Mouse (Mus musculus): Measurements from ENCODE around the gene Igfbp5. TPM values are rescaled to one million over a fixed set of nuclear protein-coding genes. Genes with fewer than 3 reads are reported as not detected.

Igfbp5 gene
- total RNA-seq, 1 experiment = 2.1 TPM

GRCm38 (mm10) chr1:72871337-72871696 is 3.4 kb downstream of the Igfbp5 start:
- Histone ChIP-seq H3K27ac (ENCODE audit: insufficient read depth, low read depth, low read length, poor library complexity, severe bottlenecking) (no peak overlapping the region), H3K9ac (ENCODE audit: insufficient read depth, low read depth, low read length, poor library complexity, severe bottlenecking) (no peak overlapping the region), H3K4me3 (ENCODE audit: insufficient read depth in 1 of 2, low read depth in 1 of 2, low read length in 2 of 2, poor library complexity in 1 of 2, severe bottlenecking in 1 of 2) (peak overlapping the region; percentile 31 to 61; a peak in 3 of 4 replicates), H3K4me1 (ENCODE audit: control insufficient read depth in 2 of 2, insufficient read depth in 2 of 2, low read length in 2 of 2, poor library complexity in 1 of 2) (no peaks in the 10 kb centered on the region; a peak in 2 of 4 replicates), H3K9me3 (ENCODE audit: control insufficient read depth, insufficient read depth, low read depth, low read length) (no peaks in the 10 kb centered on the region), H3K36me3 (ENCODE audit: control insufficient read depth, insufficient read depth, low read length, poor library complexity, severe bottlenecking) (no peaks in the 10 kb centered on the region)
- no peak for TF ChIP-seq ZNF384 (IDR thresholded peaks at IDR 0.05; ENCODE audit: low read depth, low read length)
- no peak for TF ChIP-seq HCFC1 (IDR thresholded peaks at IDR 0.05; ENCODE audit: borderline replicate concordance, insufficient read depth, low read length)
- no peak for TF ChIP-seq CHD2 (IDR thresholded peaks at IDR 0.05; ENCODE audit: low read depth, low read length)
- no peak for TF ChIP-seq MAFK (IDR thresholded peaks at IDR 0.05; ENCODE audit: insufficient read depth, low read depth, low read length)
- no peak for TF ChIP-seq ZC3H11A (IDR thresholded peaks at IDR 0.05; ENCODE audit: borderline replicate concordance, low read depth, low read length)
- in situ Hi-C loops (cut with MboI; ENCODE audit: low sequenced_read_pairs in 2 of 2, unreplicated experiment in 2 of 2) = loop anchor here in 1 of 2 experiments (10.0 kb wide), 1 partner anchor 953 kb away; no protein-coding TSS in a partner anchor
- DNase-seq (ENCODE audit: low read depth, low spot score) = no peak

GRCm38 (mm10) chr1:72870615-72871336 is 3.9 kb downstream of the Igfbp5 start:
- Histone ChIP-seq H3K9ac (ENCODE audit: insufficient read depth, low read depth, low read length, poor library complexity, severe bottlenecking) (no peak overlapping the region), H3K4me1 (ENCODE audit: control insufficient read depth in 2 of 2, insufficient read depth in 2 of 2, low read length in 2 of 2, poor library complexity in 1 of 2) (no peaks in the 10 kb centered on the region; a peak in 2 of 4 replicates), H3K36me3 (ENCODE audit: control insufficient read depth, insufficient read depth, low read length, poor library complexity, severe bottlenecking) (no peaks in the 10 kb centered on the region), H3K4me3 (ENCODE audit: insufficient read depth in 1 of 2, low read depth in 1 of 2, low read length in 2 of 2, poor library complexity in 1 of 2, severe bottlenecking in 1 of 2) (peak overlapping the region; percentile 51 to 61), H3K9me3 (ENCODE audit: control insufficient read depth, insufficient read depth, low read depth, low read length) (no peaks in the 10 kb centered on the region), H3K27ac (ENCODE audit: insufficient read depth, low read depth, low read length, poor library complexity, severe bottlenecking) (no peak overlapping the region)
- in situ Hi-C loops (cut with MboI; ENCODE audit: low sequenced_read_pairs in 2 of 2, unreplicated experiment in 2 of 2) = loop anchor here in 1 of 2 experiments (10.0 kb wide), 1 partner anchor 954 kb away; no protein-coding TSS in a partner anchor
- DNase-seq (ENCODE audit: low read depth, low spot score) = no peak
- TF ChIP-seq ZNF384 (IDR thresholded peaks at IDR 0.05; ENCODE audit: low read depth, low read length) (no peak), MAFK (IDR thresholded peaks at IDR 0.05; ENCODE audit: insufficient read depth, low read depth, low read length) (no peak), ZC3H11A (IDR thresholded peaks at IDR 0.05; ENCODE audit: borderline replicate concordance, low read depth, low read length) (no peak), HCFC1 (IDR thresholded peaks at IDR 0.05; ENCODE audit: borderline replicate concordance, insufficient read depth, low read length) (no peak), CHD2 (IDR thresholded peaks at IDR 0.05; ENCODE audit: low read depth, low read length) (no peak)

GRCm38 (mm10) chr1:72869681-72870614 is 4.7 kb downstream of the Igfbp5 start:
- peak; percentile 81 for DNase-seq (ENCODE audit: low read depth, low spot score)
- TF ChIP-seq MAFK (IDR thresholded peaks at IDR 0.05; ENCODE audit: insufficient read depth, low read depth, low read length) (peak; percentile 96), ZC3H11A (IDR thresholded peaks at IDR 0.05; ENCODE audit: borderline replicate concordance, low read depth, low read length) (no peak), ZNF384 (IDR thresholded peaks at IDR 0.05; ENCODE audit: low read depth, low read length) (peak; percentile 79), CHD2 (IDR thresholded peaks at IDR 0.05; ENCODE audit: low read depth, low read length) (no peak), HCFC1 (IDR thresholded peaks at IDR 0.05; ENCODE audit: borderline replicate concordance, insufficient read depth, low read length) (no peak)
- no peak overlapping the region for H3K27ac ChIP-seq (ENCODE audit: insufficient read depth, low read depth, low read length, poor library complexity, severe bottlenecking)
- H3K4me3 ChIP-seq (ENCODE audit: insufficient read depth in 1 of 2, low read depth in 1 of 2, low read length in 2 of 2, poor library complexity in 1 of 2, severe bottlenecking in 1 of 2) = peak overlapping the region; percentile 51 to 61
- H3K4me1 ChIP-seq (ENCODE audit: control insufficient read depth in 2 of 2, insufficient read depth in 2 of 2, low read length in 2 of 2, poor library complexity in 1 of 2) = no peaks in the 10 kb centered on the region; a peak in 1 of 4 replicates
- H3K36me3 ChIP-seq (ENCODE audit: control insufficient read depth, insufficient read depth, low read length, poor library complexity, severe bottlenecking) = no peaks in the 10 kb centered on the region
- in situ Hi-C loops (cut with MboI; ENCODE audit: low sequenced_read_pairs in 2 of 2, unreplicated experiment in 2 of 2) = loop anchor here in 1 of 2 experiments (10.0 kb wide), 1 partner anchor 955 kb away; no protein-coding TSS in a partner anchor
- no peaks in the 10 kb centered on the region for H3K9me3 ChIP-seq (ENCODE audit: control insufficient read depth, insufficient read depth, low read depth, low read length)
- no peak overlapping the region for H3K9ac ChIP-seq (ENCODE audit: insufficient read depth, low read depth, low read length, poor library complexity, severe bottlenecking)

GRCm38 (mm10) chr1:72869275-72869674 is 5.4 kb downstream of the Igfbp5 start:
- no peaks in the 10 kb centered on the region for H3K9me3 ChIP-seq (ENCODE audit: control insufficient read depth, insufficient read depth, low read depth, low read length)
- H3K36me3 ChIP-seq (ENCODE audit: control insufficient read depth, insufficient read depth, low read length, poor library complexity, severe bottlenecking) = no peaks in the 10 kb centered on the region
- H3K4me1 ChIP-seq (ENCODE audit: control insufficient read depth in 2 of 2, insufficient read depth in 2 of 2, low read length in 2 of 2, poor library complexity in 1 of 2) = no peaks in the 10 kb centered on the region; a peak in 1 of 4 replicates
- no peak overlapping the region for H3K4me3 ChIP-seq (ENCODE audit: insufficient read depth in 1 of 2, low read depth in 1 of 2, low read length in 2 of 2, poor library complexity in 1 of 2, severe bottlenecking in 1 of 2)
- DNase-seq (ENCODE audit: low read depth, low spot score) = no peak
- in situ Hi-C loops (cut with MboI; ENCODE audit: low sequenced_read_pairs in 2 of 2, unreplicated experiment in 2 of 2) = no loop called here
- no peak overlapping the region for H3K9ac ChIP-seq (ENCODE audit: insufficient read depth, low read depth, low read length, poor library complexity, severe bottlenecking)
- H3K27ac ChIP-seq (ENCODE audit: insufficient read depth, low read depth, low read length, poor library complexity, severe bottlenecking) = no peak overlapping the region
- TF ChIP-seq MAFK (IDR thresholded peaks at IDR 0.05; ENCODE audit: insufficient read depth, low read depth, low read length) (no peak), HCFC1 (IDR thresholded peaks at IDR 0.05; ENCODE audit: borderline replicate concordance, insufficient read depth, low read length) (no peak), ZC3H11A (IDR thresholded peaks at IDR 0.05; ENCODE audit: borderline replicate concordance, low read depth, low read length) (no peak), ZNF384 (IDR thresholded peaks at IDR 0.05; ENCODE audit: low read depth, low read length) (no peak), CHD2 (IDR thresholded peaks at IDR 0.05; ENCODE audit: low read depth, low read length) (no peak)

All from ES-E14 (cell line).